Mouse (Mus musculus): ENCODE measurements around the gene Rrm2. TPM values are rescaled to one million over a fixed set of nuclear protein-coding genes. Genes with fewer than 3 reads are reported as not detected.

Rrm2 gene
- total and polyA plus RNA-seq, 3 experiments = 88.2 to 158 (median 127) TPM

GRCm38 (mm10) chr12:24750521-24750920 is 42.5 kb downstream of the Rrm2 start:
- H3K4me3 ChIP-seq (ENCODE audit: control insufficient read depth in 1 of 2, insufficient read depth in 1 of 2, low read depth in 2 of 2, low read length in 2 of 2) = no peak overlapping the region

DNA sequence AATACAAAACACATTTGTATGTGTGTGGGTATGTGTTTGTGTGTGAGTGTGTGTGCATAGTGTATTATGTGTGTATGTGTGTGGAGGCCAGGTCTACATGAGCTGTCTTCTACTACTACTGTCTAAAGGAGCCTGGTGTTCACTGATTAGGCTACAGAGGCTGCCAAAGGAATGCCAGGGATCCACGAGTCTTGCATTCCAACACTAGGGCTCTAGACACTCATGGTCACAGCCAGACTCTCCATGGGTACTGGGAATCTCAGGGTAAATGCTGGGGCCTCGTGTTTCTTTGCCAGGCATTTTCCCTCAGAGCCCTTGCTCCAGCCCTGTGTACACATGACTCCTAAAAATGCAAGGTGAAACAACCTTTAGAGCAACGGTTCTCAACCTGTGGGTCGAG is 45.6 kb downstream of the Rrm2 start:
- no peaks in the 10 kb centered on the region for H3K27me3 ChIP-seq (ENCODE audit: control insufficient read depth in 1 of 2, insufficient read depth in 2 of 2, low read length in 2 of 2)

More at GRCm38 (mm10) chr12:24750521-24750920, 42.5 kb downstream of the Rrm2 start:
- Histone ChIP-seq H3K9ac (ENCODE audit: control insufficient read depth, low read depth, low read length, poor library complexity, severe bottlenecking) (no peak overlapping the region), H3K9me3 (replicated peaks; ENCODE audit: insufficient read depth, low read length) (no peaks in the 10 kb centered on the region), H3K4me1 (ENCODE audit: control insufficient read depth in 1 of 2, insufficient read depth in 2 of 2, low read length in 2 of 2) (no peaks in the 10 kb centered on the region), H3K36me3 (ENCODE audit: control insufficient read depth in 1 of 2, insufficient read depth in 2 of 2, low read length in 2 of 2) (no peaks in the 10 kb centered on the region), H3K79me2 (ENCODE audit: control insufficient read depth, insufficient read depth, low read length, poor library complexity) (no peaks in the 10 kb centered on the region), H3K27me3 (ENCODE audit: control insufficient read depth in 1 of 2, insufficient read depth in 2 of 2, low read length in 2 of 2) (no peaks in the 10 kb centered on the region; a peak in 2 of 4 replicates), H3K27ac (ENCODE audit: control insufficient read depth, low read depth, low read length) (no peak overlapping the region)
- no peak for TF ChIP-seq ELF1 (IDR thresholded peaks at IDR 0.05; ENCODE audit: low read depth, low read length)
- TF ChIP-seq TAL1 (IDR thresholded peaks at IDR 0.05; ENCODE audit: low read length) = no peak
- TF ChIP-seq BHLHE40 (IDR thresholded peaks at IDR 0.05; ENCODE audit: borderline replicate concordance, low read depth, low read length) = no peak
- no peak for TF ChIP-seq TBP (IDR thresholded peaks at IDR 0.05; ENCODE audit: low read depth, low read length)
- no peak for TF ChIP-seq CHD1 (IDR thresholded peaks at IDR 0.05; ENCODE audit: low read depth, low read length)
- TF ChIP-seq POLR2A (IDR thresholded peaks at IDR 0.05; ENCODE audit: control insufficient read depth in 1 of 2, insufficient read depth in 1 of 2, low read depth in 1 of 2, low read length in 2 of 2, poor library complexity in 1 of 2) = no peak
- no peak for DNase-seq (ENCODE audit: low read depth, low spot score)

GRCm38 (mm10) chr12:24754693-24755092 is 46.7 kb downstream of the Rrm2 start:
- no peaks in the 10 kb centered on the region for H3K27me3 ChIP-seq (ENCODE audit: control insufficient read depth in 1 of 2, insufficient read depth in 2 of 2, low read length in 2 of 2)
- no peak for TF ChIP-seq ETS1 (IDR thresholded peaks at IDR 0.05; ENCODE audit: low read depth, low read length)
- TF ChIP-seq MEF2A (IDR thresholded peaks at IDR 0.05; ENCODE audit: extremely low read depth, insufficient replicate concordance, low read depth, low read length, poor library complexity, severe bottlenecking) = no peak
- TF ChIP-seq MAZ (IDR thresholded peaks at IDR 0.05; ENCODE audit: low read depth, low read length) = no peak
- TF ChIP-seq MAX (IDR thresholded peaks at IDR 0.05; ENCODE audit: low read length) = no peak
- H3K9me3 ChIP-seq (replicated peaks; ENCODE audit: insufficient read depth, low read length) = no peaks in the 10 kb centered on the region
- H3K27ac ChIP-seq (ENCODE audit: control insufficient read depth, low read depth, low read length) = no peak overlapping the region
- no peaks in the 10 kb centered on the region for H3K79me2 ChIP-seq (ENCODE audit: control insufficient read depth, insufficient read depth, low read length, poor library complexity)
- DNase-seq (ENCODE audit: low read depth, low spot score) = no peak
- H3K4me1 ChIP-seq (ENCODE audit: control insufficient read depth in 1 of 2, insufficient read depth in 2 of 2, low read length in 2 of 2) = peaks cover 10 to 12% of the 10 kb centered on the region in 2 experiments
- peaks cover 0 to 2% of the 10 kb centered on the region in 2 experiments; a peak in 2 of 4 replicates for H3K36me3 ChIP-seq (ENCODE audit: control insufficient read depth in 1 of 2, insufficient read depth in 2 of 2, low read length in 2 of 2)
- H3K4me3 ChIP-seq (ENCODE audit: control insufficient read depth in 1 of 2, insufficient read depth in 1 of 2, low read depth in 2 of 2, low read length in 2 of 2) = no peak overlapping the region
- no peak overlapping the region for H3K9ac ChIP-seq (ENCODE audit: control insufficient read depth, low read depth, low read length, poor library complexity, severe bottlenecking)

More for the DNA sequence above, 45.6 kb downstream of the Rrm2 start:
- Histone ChIP-seq H3K79me2 (ENCODE audit: control insufficient read depth, insufficient read depth, low read length, poor library complexity) (no peaks in the 10 kb centered on the region), H3K9ac (ENCODE audit: control insufficient read depth, low read depth, low read length, poor library complexity, severe bottlenecking) (no peak overlapping the region), H3K4me3 (ENCODE audit: control insufficient read depth in 1 of 2, insufficient read depth in 1 of 2, low read depth in 2 of 2, low read length in 2 of 2) (no peak overlapping the region), H3K9me3 (replicated peaks; ENCODE audit: insufficient read depth, low read length) (no peaks in the 10 kb centered on the region), H3K27ac (ENCODE audit: control insufficient read depth, low read depth, low read length) (no peak overlapping the region), H3K4me1 (ENCODE audit: control insufficient read depth in 1 of 2, insufficient read depth in 2 of 2, low read length in 2 of 2) (peaks cover 10 to 11% of the 10 kb centered on the region in 2 experiments), H3K36me3 (ENCODE audit: control insufficient read depth in 1 of 2, insufficient read depth in 2 of 2, low read length in 2 of 2) (peaks cover 0 to 2% of the 10 kb centered on the region in 2 experiments; a peak in 2 of 4 replicates)
- no peak for TF ChIP-seq MAX (IDR thresholded peaks at IDR 0.05; ENCODE audit: low read length)
- no peak for TF ChIP-seq MYB (IDR thresholded peaks at IDR 0.05; ENCODE audit: low read depth, low read length)
- no peak for TF ChIP-seq POLR2AphosphoS5 (IDR thresholded peaks at IDR 0.05; ENCODE audit: borderline replicate concordance, low read depth, low read length)
- TF ChIP-seq MYC (IDR thresholded peaks at IDR 0.05; ENCODE audit: low read depth, low read length) = no peak
- no peak for TF ChIP-seq CTCF (IDR thresholded peaks at IDR 0.05 in 2 of 3, conservative IDR thresholded peaks at IDR 0.05 in 1 of 3; ENCODE audit: control insufficient read depth in 1 of 3, insufficient read depth in 1 of 3, low read depth in 2 of 3, low read length in 3 of 3, poor library complexity in 1 of 3, severe bottlenecking in 1 of 3)
- TF ChIP-seq JUND (IDR thresholded peaks at IDR 0.05; ENCODE audit: low read depth, low read length) = no peak
- TF ChIP-seq NRF1 (IDR thresholded peaks at IDR 0.05; ENCODE audit: insufficient read depth, low read depth, low read length, poor library complexity, severe bottlenecking) = no peak
- TF ChIP-seq ELF1 (IDR thresholded peaks at IDR 0.05; ENCODE audit: low read depth, low read length) = no peak
- no peak for TF ChIP-seq UBTF (IDR thresholded peaks at IDR 0.05; ENCODE audit: borderline replicate concordance, insufficient read depth, low read depth, low read length)
- no peak for TF ChIP-seq POLR2AphosphoS2 (IDR thresholded peaks at IDR 0.05; ENCODE audit: low read length)
- no peak for TF ChIP-seq ZMIZ1 (IDR thresholded peaks at IDR 0.05; ENCODE audit: low read depth, low read length)
- no peak for TF ChIP-seq RCOR1 (IDR thresholded peaks at IDR 0.05; ENCODE audit: low read depth, low read length)
- no peak for DNase-seq (ENCODE audit: low read depth, low spot score)
